Mouse (Mus musculus) bone marrow, adult 2 months (tissue): ENCODE measurements around the gene Gm21860. TPM values are rescaled to one million over a fixed set of nuclear protein-coding genes. Genes with fewer than 3 reads are reported as not detected.
"Not testable (repeated sequence)": the region's sequence is repeated elsewhere in the genome, so short reads cannot be mapped to it uniquely, and the experiment has no call there.

Experiments
- H3K27ac ChIP-seq: fragments of 200-500 bp; 2 replicates; pipeline ENCODE4 v1.5.1; 2012; ENCODE audit warnings: low read depth, mild to moderate bottlenecking, control low read depth, inconsistent platforms, low read length; ENCODE audit not compliant: control insufficient read depth, poor library complexity, insufficient read depth
- H3K4me1 ChIP-seq: fragments of 200-500 bp; 2 replicates; pipeline ENCODE4 v1.6.1; 2011; ENCODE audit warnings: low read length; ENCODE audit not compliant: control insufficient read depth, insufficient read depth
- H3K4me3 ChIP-seq: fragments of 200-500 bp; replicated peaks from 2 replicates; pipeline ENCODE3; 2011; ENCODE audit warnings: mild to moderate bottlenecking, low read depth, low read length, control low read depth; ENCODE audit not compliant: control insufficient read depth
- WGBS: fragments of 180-500 bp; shearing (Covaris S2); methylation state at CpG from one replicate; pipeline ENCODE4 v1.1.7; 2018; 5-methylcytosine and 5-hydroxymethylcytosine counted together
- polyA plus RNA-seq: library from polyadenylated mRNA; stranded (reverse); fragments of >200 nt; gene quantifications from 2 replicates; pipeline ENCODE4 v1.2.4, GENCODE M21; 2011; ENCODE audit warnings: low replicate concordance; ENCODE audit not compliant: missing spikeins, insufficient read depth, insufficient read length

Gm21860 gene
- polyA plus RNA-seq, 1 experiment: not detected

- H3K4me1 ChIP-seq, H3K27ac ChIP-seq, H3K4me3 ChIP-seq: not testable (repeated sequence)
- WGBS: 77% methylated on average over 22 of the region's 22 CpGs
These were observed 35.8 kb downstream of the Gm21860 start for GRCm38 (mm10) chrY:90718583-90719402.

DNA sequence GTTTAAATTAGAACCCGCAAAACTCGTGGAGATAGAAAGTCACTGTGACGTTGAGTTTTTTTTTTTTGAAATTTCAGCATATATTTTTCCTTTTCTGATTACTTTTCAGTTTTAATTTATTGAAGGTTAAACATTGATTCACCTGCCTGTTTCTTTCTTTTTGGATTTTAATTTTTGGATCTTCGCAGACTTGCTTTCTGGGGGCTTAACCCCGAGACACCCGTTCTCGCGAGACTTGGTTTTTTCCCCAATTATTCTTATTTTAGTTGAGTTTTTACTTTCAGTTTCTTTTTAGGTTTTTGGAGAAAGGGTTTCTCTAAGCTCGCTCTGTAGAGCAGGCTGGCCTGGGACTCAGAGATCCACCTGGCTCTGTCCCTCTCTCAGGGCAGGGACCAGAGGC lies 36.6 kb downstream of the Gm21860 start:
- not testable (repeated sequence) for H3K4me1 ChIP-seq, H3K27ac ChIP-seq, H3K4me3 ChIP-seq
- 76% methylated on average over 9 of the region's 9 CpGs for WGBS

DNA sequence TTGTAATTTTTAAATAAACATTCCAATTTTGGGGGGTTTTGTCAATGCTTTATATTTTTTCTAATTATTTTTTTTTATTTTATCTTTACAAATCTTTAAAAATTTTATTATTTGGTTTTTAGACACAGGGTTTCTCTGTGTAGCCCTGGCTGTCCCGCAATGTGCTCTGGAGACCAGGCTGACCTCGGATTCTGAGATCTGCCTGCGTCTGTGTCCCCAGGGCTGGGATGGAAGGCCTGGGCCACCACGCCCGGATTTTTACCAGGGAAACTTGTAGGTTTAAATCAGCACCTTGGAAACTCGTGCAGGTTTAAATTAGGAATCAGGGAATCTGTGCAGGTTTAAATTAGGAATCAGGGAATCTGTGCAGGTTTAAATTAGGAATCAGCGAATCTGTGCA lies 37.1 kb downstream of the Gm21860 start:
- WGBS: 69% methylated on average over 7 of the region's 7 CpGs
- not testable (repeated sequence) for H3K27ac ChIP-seq, H3K4me3 ChIP-seq, H3K4me1 ChIP-seq

Other genes with a start within 250 kb of the Gm21860 start
- not detected in 2 replicates for gene Gm47283, start 29.9 kb upstream of the Gm21860 start, polyA plus RNA-seq
- gene Gm21748, start 84.4 kb upstream of the Gm21860 start, polyA plus RNA-seq: not detected in 2 replicates